Mouse (Mus musculus) cerebellum, postnatal 14 days (tissue): Measurements from ENCODE around the gene Xirp1.
"Not testable (repeated sequence)": the region's sequence is repeated elsewhere in the genome, so short reads cannot be mapped to it uniquely, and the experiment has no call there.

Experiments used
- DNase-seq, 2 experiments: peaks; one replicate each; pipeline ENCODE4 v3.0.0; 2021; ENCODE audit warnings: mixed read lengths in 2 of 2

Gene Xirp1

DNA sequence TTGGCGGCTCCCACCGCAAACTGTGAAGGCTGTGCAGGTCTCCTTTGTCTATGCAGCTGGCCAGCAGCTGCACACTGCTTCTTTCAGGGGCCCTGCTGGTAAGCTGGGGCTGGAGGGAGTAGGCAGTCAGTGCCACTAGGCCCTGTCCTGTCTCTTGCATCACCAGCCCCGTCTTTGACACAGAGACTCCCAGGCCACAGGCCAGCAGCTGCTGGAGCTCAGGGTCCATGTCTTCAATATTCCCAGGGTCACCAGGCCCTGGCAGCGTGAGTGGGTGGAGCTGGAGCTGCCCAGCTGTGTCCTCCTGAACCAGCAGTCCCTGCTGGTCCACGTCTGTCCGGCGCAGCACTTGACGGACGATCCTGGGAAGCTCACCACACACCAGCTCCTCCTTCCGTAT, 6.4 kb downstream of the Xirp1 start:
- DNase-seq = no peak

GRCm38 (mm10) chr9:120014828-120015227, 8.6 kb downstream of the Xirp1 start:
- DNase-seq = no peak

- DNase-seq = no peak
Observed at GRCm38 (mm10) chr9:120013251-120013820, 10.1 kb downstream of the Xirp1 start.

DNA sequence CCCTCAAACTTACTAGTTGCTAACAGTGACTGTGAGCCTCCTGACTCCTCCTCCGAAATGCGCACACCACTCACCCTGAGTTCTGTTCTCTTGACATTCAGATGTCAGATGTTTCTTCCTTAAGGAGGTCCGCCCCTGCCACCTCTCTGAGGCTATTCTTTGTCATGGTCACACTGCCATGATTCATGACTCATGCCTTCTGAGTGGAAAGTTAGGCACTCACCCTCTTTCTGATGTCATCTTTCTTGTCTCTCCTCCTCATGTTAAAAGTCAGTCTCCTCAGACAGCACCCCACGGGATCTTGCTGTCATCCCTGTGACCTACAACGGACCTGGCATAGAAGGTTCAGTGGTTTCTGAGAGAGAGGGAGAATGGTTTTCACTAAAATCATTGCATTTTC, 10.6 kb downstream of the Xirp1 start:
- no peak for DNase-seq

- not testable (repeated sequence) for DNase-seq
Observed at GRCm38 (mm10) chr9:120012161-120012560, 11.2 kb downstream of the Xirp1 start.

GRCm38 (mm10) chr9:120011533-120011932, 11.9 kb downstream of the Xirp1 start:
- peak; percentile 89 to 92 for DNase-seq

DNA sequence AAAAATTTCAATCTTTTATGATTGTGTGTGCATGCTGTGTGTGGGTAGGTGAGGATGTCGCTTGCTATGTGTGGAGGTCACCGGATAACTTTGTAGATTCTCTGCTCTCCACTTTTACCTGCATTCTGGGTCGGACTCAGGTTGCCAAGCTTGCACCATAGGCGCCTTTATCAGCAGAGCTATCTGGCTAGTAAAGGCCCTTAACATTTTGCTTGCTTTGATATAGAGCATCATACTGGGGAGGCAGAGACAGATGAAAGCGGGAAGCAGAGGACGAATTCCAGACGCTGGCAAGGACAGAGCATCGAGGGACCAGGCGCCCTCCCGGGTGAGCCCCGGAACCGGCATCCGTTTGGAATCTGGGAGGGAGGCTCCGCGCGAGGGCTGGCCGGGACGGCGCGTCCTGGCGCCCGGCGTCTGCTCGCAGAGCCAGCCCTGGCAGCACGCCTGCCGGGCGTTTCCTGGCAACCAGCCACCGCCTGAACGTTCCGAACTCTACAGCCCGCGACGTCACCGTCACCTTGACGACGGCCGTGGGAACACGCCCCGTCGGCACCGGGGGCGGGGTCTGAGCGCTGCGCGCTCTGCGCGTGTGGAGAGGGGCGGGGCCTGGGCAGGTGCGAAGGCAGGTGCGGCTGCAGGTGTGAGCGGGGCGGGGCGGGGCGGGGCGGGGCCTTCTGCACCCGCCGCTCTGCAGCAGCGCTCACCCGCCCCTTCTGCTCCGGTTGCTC, 12.5 kb downstream of the Xirp1 start:
- peak; percentile 100 for DNase-seq

DNA sequence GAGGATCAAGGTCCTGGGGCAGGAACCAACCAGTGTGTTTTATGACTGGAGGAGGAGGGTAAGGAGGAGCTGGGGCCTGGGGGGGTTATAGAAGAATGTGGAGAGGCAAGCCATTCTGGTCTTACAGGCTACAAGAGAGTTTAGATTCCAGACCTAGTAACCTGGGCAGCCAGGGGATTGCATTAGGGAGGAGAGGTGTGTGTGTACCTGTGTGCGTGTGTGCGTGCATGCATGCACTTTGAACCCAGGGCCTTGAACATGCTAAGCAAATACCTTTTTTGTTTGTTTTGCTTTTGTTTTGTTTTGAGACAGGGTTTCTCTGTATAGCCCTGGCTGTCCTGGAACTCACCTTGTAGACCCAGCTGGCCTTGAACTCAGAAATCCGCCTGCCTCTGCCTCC, 13.5 kb downstream of the Xirp1 start:
- DNase-seq = no peak

DNA sequence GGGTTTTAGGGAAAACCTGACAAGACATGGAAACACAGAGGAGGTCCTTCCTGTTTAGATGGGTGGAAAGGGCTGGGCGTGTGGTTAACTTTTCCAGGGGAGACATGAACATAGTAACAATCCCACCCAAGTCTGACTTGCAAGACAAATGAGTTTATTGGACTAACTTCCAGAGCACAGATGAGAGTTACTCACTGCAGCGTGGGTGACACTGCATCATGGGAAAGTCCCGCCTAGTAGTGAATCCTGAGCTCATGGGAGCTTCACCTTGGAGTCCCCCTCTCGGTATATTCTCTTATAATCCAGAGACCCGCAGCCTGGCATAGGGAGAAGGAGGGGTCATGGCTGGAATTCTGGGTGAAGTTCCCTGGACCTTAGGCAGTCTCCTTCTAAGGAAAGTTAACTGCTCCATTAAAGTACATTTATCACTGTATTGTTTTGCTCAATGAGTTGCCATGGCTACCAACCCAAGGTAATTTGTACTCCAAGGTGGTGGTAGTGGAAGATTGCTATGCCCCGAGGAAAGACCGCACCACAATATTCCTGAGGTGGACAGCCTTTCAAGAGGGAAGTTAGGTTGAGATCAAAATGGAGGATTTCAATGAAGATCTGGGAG, 14.1 kb downstream of the Xirp1 start:
- no peak for DNase-seq

- DNase-seq = no peak
Observed at GRCm38 (mm10) chr9:120007833-120008232, 15.6 kb downstream of the Xirp1 start.

- no peak for DNase-seq
Observed at GRCm38 (mm10) chr9:120005936-120006335, 17.5 kb downstream of the Xirp1 start.

DNA sequence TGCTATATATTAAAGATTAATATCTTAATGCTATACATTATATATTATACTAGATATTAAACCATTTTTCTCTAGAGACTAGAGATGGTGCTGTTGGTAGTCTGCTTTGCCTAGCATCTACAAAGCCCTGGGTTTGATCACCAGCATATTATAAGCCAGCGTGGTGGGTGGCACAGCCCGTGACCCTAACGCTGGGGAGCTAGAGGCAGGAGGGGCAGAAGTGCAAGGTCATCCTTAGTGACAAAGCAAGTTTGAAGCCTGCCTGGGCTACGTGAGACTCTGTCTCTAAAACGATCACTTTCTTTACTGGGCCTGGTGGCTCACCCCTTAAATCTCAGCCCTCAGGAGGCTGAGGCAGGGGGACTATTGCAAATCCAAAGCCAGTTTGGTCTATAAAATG, 20.5 kb downstream of the Xirp1 start:
- DNase-seq = no peak

- DNase-seq = no peak
Observed at GRCm38 (mm10) chr9:120001945-120002725, 21.3 kb downstream of the Xirp1 start.

DNA sequence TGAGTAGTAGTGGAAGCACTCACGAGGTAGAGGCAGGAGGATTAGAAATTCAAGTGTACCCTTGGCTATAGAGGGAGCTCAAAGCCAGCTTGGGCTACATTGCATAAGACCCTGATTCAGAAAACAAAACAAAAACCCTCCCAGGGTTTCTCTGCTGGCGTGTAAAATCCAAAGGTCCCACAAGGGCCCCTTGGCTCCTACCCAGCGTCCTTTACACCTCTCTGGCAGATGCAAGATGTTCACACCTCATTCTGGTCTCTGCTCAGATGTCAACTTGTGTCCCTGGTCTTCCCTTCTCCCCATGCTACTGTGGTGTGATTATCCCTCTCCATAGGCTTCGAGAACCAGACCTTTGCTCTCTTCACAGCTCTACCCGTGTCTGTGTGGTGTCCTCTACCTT, 22.6 kb downstream of the Xirp1 start:
- DNase-seq = no peak

DNA sequence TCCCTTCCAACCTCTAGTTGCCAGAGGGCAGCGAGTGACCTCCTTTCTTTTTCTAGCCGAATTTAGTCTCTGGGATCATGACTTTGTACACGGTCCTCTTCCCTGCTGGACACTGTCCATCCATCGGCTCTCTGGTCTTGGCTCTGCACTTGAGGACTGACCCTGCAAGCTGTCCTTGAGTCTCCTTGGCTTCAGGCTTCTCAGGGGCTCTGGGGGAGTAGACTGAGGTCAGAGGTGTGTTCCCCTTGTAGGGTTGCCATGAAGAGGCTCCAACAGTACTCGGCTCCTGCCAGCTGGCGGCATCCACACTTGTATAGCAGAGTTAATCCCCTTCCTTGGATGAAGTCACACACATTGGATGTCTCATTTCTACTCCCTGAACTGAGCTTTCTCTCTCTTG, 23.8 kb downstream of the Xirp1 start:
- peak in 1 of 2 experiments; percentile 42 for DNase-seq

- no peak for DNase-seq
Observed at GRCm38 (mm10) chr9:119998776-119999175, 24.6 kb downstream of the Xirp1 start.

DNA sequence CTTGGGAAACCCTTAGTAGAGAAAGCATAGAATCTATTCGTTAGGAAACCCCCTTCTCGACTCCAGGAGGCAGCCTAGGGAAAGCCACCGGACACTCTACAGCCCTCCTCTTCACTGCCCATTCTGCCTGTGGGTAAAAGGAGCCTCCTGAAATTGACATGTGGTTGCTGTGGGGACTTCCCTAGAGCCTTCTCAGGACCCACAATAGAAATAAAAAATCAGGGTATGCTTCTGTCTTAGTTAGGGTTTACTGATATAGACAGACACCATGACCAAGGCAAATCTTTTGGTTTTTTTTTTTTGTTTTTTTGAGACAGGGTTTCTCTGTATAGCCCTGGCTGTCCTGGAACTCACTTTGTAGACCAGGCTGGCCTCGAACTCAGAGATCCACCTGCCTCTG, 27.3 kb downstream of the Xirp1 start:
- DNase-seq = no peak

DNA sequence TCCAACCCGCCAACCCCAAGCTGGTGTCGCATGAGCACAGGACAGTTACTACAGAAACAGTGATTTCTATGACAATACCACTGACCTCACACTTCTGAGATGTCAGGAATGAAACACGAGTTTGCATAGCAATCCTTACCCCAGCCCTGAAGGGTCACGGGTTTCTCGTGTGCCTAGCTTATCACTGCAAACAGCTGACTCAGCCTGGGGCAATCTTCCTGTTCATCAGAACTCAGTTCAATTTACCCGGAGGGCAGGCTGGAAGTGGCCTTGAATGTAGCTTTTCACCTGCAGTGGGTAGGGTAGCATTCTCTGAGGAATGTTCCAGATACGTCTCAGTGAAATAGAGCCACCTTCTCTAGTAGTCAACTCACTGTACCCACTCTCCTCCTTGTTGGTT, 29.2 kb downstream of the Xirp1 start:
- DNase-seq = no peak

DNA sequence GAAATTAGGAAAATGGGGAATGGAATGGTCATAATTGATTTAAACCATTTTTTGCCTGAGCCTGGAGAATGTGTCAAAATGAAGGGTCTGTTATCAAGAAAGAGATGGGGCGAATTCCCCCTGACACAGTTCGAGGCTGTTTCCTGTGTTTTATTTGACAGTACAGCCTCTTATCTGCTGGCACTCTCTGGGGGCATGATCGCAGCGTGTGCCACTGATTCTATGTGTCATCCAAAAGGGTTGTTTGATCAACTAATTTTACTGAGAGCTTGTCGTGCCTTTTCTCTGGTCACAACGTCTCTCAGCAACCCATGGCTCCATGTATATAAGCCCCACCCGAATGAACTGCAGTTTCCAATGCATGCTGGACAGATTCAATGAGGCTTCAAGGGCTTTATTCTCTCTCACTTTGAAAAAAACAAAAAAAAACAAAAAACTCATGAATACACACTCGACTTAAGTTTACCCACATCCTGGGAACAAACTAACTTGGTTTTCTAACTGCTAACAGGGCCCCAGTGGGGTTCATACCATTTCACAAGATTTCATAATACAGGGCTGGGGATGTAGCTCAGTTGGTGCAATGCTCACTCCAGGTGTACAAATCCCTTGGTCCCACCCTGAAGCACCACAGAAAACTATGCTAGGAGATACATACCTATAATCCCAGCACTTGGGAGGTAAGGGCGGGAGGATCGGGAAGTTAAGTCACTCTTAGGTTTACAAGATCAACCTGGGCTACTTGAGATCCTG, 30.1 kb downstream of the Xirp1 start:
- DNase-seq = no peak

DNA sequence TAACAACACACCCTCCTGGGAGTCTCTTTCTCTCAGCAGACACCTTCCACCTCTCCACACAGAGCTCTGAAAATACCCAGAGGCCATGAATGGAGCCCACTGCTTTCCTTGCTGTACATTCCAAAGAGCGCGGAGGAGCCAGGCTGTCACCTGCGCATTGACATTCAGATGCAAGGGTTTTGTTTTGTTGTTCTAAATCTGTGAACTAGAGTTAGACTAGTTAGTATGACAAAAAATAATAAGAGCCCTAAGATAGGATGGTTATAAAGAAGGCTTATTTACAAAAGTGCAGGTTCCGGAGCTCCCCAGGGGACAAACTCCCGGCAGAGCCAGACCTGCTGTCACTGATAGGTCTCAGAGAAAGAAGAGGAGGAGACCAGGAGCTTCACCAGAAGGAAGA, 32.1 kb downstream of the Xirp1 start:
- DNase-seq = no peak

DNA sequence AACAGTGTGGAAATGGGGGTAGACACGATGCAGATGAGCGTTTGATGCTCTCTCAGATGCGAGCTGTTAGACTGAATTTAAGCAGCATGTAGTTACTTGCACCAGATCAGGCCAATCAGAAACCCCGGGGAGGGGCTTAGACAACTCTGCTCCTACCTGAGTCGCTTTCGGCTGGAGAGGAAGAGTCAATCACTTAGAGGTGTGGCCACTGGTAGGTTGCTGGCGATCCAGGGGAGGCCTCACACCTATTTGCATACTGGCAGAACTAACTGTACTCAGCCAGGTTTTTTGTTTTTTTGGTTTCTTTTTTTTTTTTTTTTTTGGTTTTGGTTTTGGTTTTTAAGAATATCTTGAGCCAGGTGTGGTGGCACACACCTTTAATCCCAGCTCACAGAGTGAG, 35.1 kb downstream of the Xirp1 start:
- DNase-seq = no peak

DNA sequence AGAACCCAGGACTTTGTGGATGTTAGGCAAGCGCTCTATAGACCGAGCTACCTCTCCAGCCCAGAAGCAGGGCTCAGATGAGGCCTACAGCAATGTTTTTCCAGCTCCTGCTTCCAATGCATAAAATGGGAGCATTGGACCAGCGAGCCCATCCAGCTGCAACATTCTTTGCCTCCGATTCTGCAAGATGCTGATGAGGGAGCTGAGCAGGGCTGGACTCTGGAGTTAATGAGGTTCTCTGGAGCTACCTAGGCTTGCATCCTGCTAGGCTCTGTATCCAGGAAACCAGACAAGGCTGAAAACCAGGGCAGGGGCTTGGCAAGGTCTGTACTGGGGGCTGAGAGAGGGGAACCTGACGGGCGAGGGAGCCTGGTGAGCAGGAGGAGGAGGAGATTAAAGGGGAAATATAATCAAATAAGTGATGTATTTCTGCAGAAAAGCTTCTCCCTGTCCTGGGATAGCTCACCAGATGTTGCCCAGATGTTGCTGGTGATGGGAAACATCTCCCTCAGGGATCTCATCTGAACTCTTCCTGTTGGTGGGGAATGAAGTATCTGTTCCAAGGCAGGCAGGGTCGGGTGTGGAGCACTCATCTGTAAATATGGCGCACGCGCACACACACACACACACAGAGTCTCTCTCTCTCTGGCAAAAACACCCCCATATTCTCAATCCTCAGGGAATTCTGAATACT, 37.4 kb downstream of the Xirp1 start:
- DNase-seq = no peak
